In the genomic region with DNA sequence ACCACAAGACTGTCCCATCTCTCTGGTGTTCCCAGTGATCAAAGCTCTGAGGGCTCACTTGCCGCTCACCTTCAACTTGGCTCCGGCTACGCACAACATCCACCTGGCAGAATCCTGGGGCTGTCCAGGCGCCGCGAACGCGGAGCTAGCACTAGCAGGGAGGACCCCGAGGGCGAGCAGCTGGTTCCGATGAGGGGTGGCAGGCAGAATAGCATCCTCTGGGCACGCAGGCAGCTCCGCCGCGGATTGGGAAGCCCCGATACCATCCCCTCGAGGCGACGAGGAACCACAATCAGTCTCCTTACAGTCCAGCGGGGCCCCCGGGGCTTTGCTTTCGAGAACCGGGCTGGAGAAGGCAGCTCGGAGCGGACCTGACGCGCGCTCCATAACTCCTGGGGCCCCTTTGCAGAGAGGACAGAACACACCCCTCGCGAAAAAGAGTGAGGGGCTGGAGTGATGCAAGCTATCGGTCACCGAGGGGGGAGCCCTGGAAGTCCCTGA, we compare ENCODE assay signal across 8 mouse cellular contexts. TPM values are rescaled to one million over a fixed set of nuclear protein-coding genes. Genes with fewer than 3 reads are reported as not detected.
DNase-seq lines count a peak whose midpoint lies in the region; ATAC-seq and TF ChIP-seq lines count a peak whose summit lies in the region.

No protein-coding gene starts in this region.

- TF ChIP-seq POLR2A in embryonic fibroblast, embryonic 13.5 days (IDR thresholded peaks at IDR 0.05; ENCODE audit: low read depth, low read length) = no peak

- no peak for ATAC-seq in heart, embryonic 13.5 days (ENCODE audit: extremely low read depth, insufficient number of reproducible peaks, low FRiP score, low TSS enrichment)

- DNase-seq in CD4-positive helper T cell, adult 2 months (ENCODE audit: low read depth, low spot score) = peak; percentile 26
- peak; percentile 49 for DNase-seq in adrenal gland, postnatal 25 days
- peak; percentile 58 for DNase-seq in kidney, postnatal 14 days
- peak; percentile 33 for DNase-seq in lung, postnatal 14 days
- peak; percentile 55 for DNase-seq in retina, postnatal 1 day
- peak; percentile 55 for DNase-seq in urinary bladder, adult 2 months (ENCODE audit: low spot score)

- no peak for TF ChIP-seq CTCF in embryonic fibroblast, embryonic 13.5 days (IDR thresholded peaks at IDR 0.05; ENCODE audit: borderline replicate concordance, insufficient read depth, low read length)

- peak overlapping the region; percentile 90 for H3K4me2 ChIP-seq in heart, embryonic 13.5 days

- H3K9ac ChIP-seq in heart, embryonic 13.5 days = peak overlapping the region; percentile 97

- 1% methylated on average over 32 of the region's 32 CpGs for WGBS in heart, embryonic 13.5 days

- peak overlapping the region; percentile 89 for H3K4me3 ChIP-seq in embryonic fibroblast, embryonic 13.5 days (ENCODE audit: insufficient read depth, low read length)
- H3K4me3 ChIP-seq in heart, embryonic 13.5 days = peak overlapping the region; percentile 98

- peaks cover 8% of the 10 kb centered on the region for H3K27me3 ChIP-seq in heart, embryonic 13.5 days (replicated peaks)

- H3K4me1 ChIP-seq in embryonic fibroblast, embryonic 13.5 days (ENCODE audit: control insufficient read depth, insufficient read depth, low read length) = peaks cover 2% of the 10 kb centered on the region
- H3K4me1 ChIP-seq in heart, embryonic 13.5 days = peaks cover 50% of the 10 kb centered on the region

- no peaks in the 10 kb centered on the region for H3K36me3 ChIP-seq in heart, embryonic 13.5 days

- H3K27ac ChIP-seq in embryonic fibroblast, embryonic 13.5 days (ENCODE audit: insufficient read depth, low read length) = no peak overlapping the region; the same call in 1 of the 2 replicates
- H3K27ac ChIP-seq in heart, embryonic 13.5 days (replicated peaks) = peak overlapping the region; percentile 97

- no peaks in the 10 kb centered on the region for H3K9me3 ChIP-seq in heart, embryonic 13.5 days

RNA-seq across cellular contexts. Expression of a gene that starts 1.9 kb away (rescaled TPM):
- total RNA-seq in adrenal gland, postnatal 25 days (2021) = 109 and 110 TPM in 2 replicates
- 48.4 and 80.9 TPM in 2 replicates for polyA plus RNA-seq in embryonic fibroblast, embryonic 13.5 days (2011; ENCODE audit: insufficient read length, low read depth, missing spikeins)
- polyA plus RNA-seq in heart, embryonic 13.5 days (2015; fragmentation: Nextera tagmentation; extraction: Ambion mirVana) = 68.9 and 70.8 TPM in 2 replicates
- polyA plus RNA-seq in urinary bladder, adult 2 months (2012; rRNA removed) = 36.8 and 48.9 TPM in 2 replicates
